Mouse (Mus musculus) embryo, embryonic 10.5 days (tissue): ENCODE data around the gene Astn1.
A peak's percentile ranks its signal among the peaks of the same experiment; 100 is the strongest.

Experiments
- DNase-seq: peaks from one replicate; pipeline ENCODE4 v3.0.0-alpha.2; 2015; ENCODE audit warnings: low spot score

Astn1 gene

GRCm38 (mm10) chr1:158739132-158739919 is 377.3 kb downstream of the Astn1 start:
- no peak for DNase-seq

GRCm38 (mm10) chr1:158740161-158740766 is 378.2 kb downstream of the Astn1 start:
- peak; percentile 26 for DNase-seq

DNA sequence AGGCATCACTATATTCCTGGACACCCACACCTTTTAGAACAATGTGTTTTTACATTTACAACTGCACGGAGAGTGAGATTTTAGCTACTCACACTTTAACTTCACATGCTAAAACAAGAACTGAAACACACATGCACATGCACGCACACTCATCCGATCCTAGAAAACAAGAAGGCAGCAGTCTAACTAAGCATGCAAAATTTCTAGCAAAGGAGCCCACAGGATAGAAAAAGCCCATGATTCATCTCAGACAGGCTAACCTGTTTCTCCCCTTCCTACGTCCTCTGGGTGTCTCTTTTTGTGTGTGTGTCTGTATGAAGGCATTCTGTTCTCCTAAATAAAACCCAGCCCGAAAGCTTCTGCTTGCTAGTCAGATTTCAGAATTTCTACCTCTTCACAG is 378.9 kb downstream of the Astn1 start:
- no peak for DNase-seq
